Mouse (Mus musculus): ENCODE results near the gene Noxa1.

The Noxa1 gene

DNA sequence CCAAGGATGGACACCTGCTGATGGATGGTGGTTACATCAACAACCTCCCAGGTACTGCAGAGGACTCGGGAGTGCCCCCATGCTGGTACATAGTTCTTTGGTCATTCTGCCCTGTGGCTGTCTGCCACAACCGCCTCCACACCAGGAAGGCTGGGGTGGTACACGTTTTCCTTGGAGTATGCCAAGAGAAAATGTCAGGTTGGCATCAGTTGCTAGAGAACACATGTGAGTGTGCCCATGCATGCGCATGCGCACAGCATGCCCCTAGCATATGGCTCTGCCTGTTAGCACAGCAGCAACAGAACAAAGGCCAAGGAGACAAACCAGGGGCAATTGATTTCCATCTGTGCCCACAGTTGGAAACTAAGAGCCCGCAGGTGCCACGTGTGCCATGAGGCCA lies 44.0 kb downstream of the Noxa1 start:
- in situ Hi-C loops (cut with MboI; ENCODE audit: low sequenced_read_pairs) = no loop called here

- in situ Hi-C loops (cut with MboI; ENCODE audit: low sequenced_read_pairs) = no loop called here
Measured at GRCm38 (mm10) chr2:25040089-25040488, 54.9 kb downstream of the Noxa1 start.
